Mouse (Mus musculus): ENCODE results near the gene Cyb561d2. TPM values are rescaled to one million over a fixed set of nuclear protein-coding genes. Genes with fewer than 3 reads are reported as not detected.

Gene Cyb561d2
- total and polyA plus RNA-seq, 2 experiments, result 11.0 to 33.7 TPM

DNA sequence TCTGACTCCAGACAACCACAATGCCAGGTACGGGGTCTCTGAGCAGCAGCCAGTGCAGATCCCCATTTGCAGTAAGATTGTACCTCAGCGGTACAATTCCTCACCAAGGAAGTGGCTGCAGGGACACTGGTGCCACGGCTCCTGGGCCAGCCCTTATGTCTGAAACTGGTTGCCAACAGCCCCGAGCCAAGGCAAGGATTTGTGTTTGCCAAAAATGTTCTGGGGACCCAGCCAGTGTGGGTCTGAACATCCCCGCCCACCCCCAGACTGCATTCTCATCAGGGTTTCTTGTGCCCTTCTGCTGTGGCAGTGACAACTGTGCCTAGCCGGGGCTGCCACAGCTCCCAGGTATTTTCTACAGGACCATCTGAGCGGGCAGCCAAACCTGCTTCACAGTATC is 3.8 kb downstream of the Cyb561d2 start:
- no peak overlapping the region for H3K9ac ChIP-seq (ENCODE audit: low read depth, low read length)
- H3K4me3 ChIP-seq (ENCODE audit: insufficient read depth, low read depth, low read length), result no peak overlapping the region
- no peak overlapping the region for H3K27ac ChIP-seq (replicated peaks; ENCODE audit: insufficient read depth, low read depth, low read length)
- DNase-seq (ENCODE audit: extremely low read depth, low read depth, low spot score), result no peak
- peaks cover 28% of the 10 kb centered on the region; the same call in 1 of the 2 replicates for H3K79me2 ChIP-seq (ENCODE audit: control insufficient read depth, insufficient read depth, low read length)
- no peaks in the 10 kb centered on the region for H3K27me3 ChIP-seq (ENCODE audit: control insufficient read depth, insufficient read depth, low read length)
- H3K36me3 ChIP-seq (ENCODE audit: control insufficient read depth, insufficient read depth, low read length), result no peaks in the 10 kb centered on the region; the same call in 1 of the 2 replicates
- 87% methylated on average over 7 of the region's 7 CpGs for WGBS
- H3K4me1 ChIP-seq (ENCODE audit: control insufficient read depth, insufficient read depth, low read length), result peaks cover 24% of the 10 kb centered on the region
- TF ChIP-seq CTCF (IDR thresholded peaks at IDR 0.05; ENCODE audit: low read depth, low read length) (no peak), POLR2A (IDR thresholded peaks at IDR 0.05; ENCODE audit: extremely low read depth, insufficient read depth, low read length) (no peak)

- Histone ChIP-seq H3K4me3 (ENCODE audit: insufficient read depth, low read depth, low read length) (peak overlapping the region; percentile 93), H3K9ac (ENCODE audit: low read depth, low read length) (peak overlapping the region; percentile 93), H3K27me3 (ENCODE audit: control insufficient read depth, insufficient read depth, low read length) (no peaks in the 10 kb centered on the region), H3K4me1 (ENCODE audit: control insufficient read depth, insufficient read depth, low read length) (peaks cover 16% of the 10 kb centered on the region), H3K27ac (replicated peaks; ENCODE audit: insufficient read depth, low read depth, low read length) (peak overlapping the region; percentile 84), H3K79me2 (ENCODE audit: control insufficient read depth, insufficient read depth, low read length) (peaks cover 28% of the 10 kb centered on the region; the same call in 1 of the 2 replicates), H3K36me3 (ENCODE audit: control insufficient read depth, insufficient read depth, low read length) (no peaks in the 10 kb centered on the region; the same call in 1 of the 2 replicates)
- TF ChIP-seq CTCF (IDR thresholded peaks at IDR 0.05; ENCODE audit: low read depth, low read length) (no peak), POLR2A (IDR thresholded peaks at IDR 0.05; ENCODE audit: extremely low read depth, insufficient read depth, low read length) (no peak)
- under 1% methylated on average over 40 of the region's 40 CpGs for WGBS
- DNase-seq (ENCODE audit: extremely low read depth, low read depth, low spot score), result no peak
These were observed 7.4 kb downstream of the Cyb561d2 start for GRCm38 (mm10) chr9:107534408-107535202.

DNA sequence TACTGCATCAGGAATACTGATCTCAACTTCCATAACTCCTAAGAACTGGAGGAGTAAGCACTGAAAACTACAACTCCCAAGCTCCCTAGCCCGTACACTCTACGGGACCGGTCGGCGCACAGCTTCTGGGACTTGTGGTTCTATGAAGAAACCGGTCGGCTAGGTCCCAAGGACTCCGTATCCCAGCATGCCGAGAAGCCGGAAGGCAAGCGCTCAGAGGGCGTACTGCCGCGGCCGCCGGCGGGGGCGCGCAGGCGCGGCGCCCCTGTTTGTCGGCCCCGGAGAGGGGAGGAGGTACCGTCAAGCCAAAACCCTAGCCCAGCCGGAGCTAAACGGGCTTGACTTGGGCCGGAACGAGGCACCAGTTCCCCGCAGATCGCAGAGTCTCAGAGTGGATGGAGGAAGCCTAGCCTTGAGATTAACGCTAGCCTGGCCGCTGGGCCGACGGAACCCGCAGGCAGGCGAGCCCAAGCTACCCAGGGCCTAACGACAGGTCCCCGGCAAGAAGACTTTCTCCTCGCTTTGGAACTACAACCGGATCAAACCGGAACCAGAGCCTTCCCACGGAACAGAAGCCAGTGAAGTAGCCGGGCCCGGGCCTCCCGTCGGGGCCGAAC is 8.1 kb downstream of the Cyb561d2 start, which contains the start of gene Tmem115:
Gene Tmem115 (plus strand): TSS at position 155 of the 617 bp plus-strand sequence.
- DNase-seq (ENCODE audit: extremely low read depth, low read depth, low spot score), result peak; percentile 99
- WGBS, result under 1% methylated on average over 48 of the region's 48 CpGs
- no peaks in the 10 kb centered on the region for H3K27me3 ChIP-seq (ENCODE audit: control insufficient read depth, insufficient read depth, low read length)

DNA sequence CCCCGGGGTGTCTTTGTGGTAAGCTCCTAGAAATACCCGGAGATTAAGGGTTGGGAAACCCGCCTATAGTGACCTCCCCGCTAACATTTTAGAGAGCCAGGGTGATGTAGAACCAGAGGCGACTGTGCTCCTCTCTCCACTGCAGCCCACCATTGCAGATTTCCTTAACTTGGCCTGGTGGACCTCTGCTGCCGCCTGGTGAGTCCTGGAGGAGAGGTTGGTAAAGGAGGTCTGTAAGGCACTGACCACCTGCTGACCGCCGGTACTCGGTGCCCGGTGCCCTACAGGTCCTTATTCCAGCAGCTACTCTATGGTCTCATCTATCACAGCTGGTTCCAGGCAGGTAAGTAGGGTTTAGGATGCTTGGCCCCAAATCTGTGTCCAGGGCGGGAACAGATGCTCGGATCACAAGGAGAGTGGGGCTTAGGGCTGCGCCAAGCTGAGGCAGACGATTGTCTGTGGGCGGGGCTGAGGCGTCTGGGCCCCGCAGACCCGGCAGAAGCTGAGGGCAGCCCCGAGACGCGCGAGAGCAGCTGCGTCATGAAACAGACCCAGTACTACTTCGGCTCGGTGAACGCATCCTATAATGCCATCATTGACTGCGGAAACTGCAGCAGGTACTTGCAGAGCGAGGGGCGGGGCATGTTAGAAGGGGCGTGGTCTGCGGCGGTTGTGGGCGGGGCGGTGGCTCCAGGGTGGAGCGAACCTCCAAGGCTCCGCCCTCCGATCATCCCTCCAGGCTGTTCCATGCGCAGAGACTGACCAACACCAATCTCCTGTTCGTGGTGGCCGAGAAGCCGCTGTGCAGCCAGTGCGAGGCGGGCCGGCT is 15.6 kb downstream of the Cyb561d2 start:
- Histone ChIP-seq H3K79me2 (ENCODE audit: control insufficient read depth, insufficient read depth, low read length) (no peaks in the 10 kb centered on the region), H3K4me3 (ENCODE audit: insufficient read depth, low read depth, low read length) (no peak overlapping the region), H3K36me3 (ENCODE audit: control insufficient read depth, insufficient read depth, low read length) (no peaks in the 10 kb centered on the region), H3K4me1 (ENCODE audit: control insufficient read depth, insufficient read depth, low read length) (no peaks in the 10 kb centered on the region), H3K27me3 (ENCODE audit: control insufficient read depth, insufficient read depth, low read length) (peaks cover 8% of the 10 kb centered on the region; the same call in 1 of the 2 replicates), H3K9ac (ENCODE audit: low read depth, low read length) (no peak overlapping the region), H3K27ac (replicated peaks; ENCODE audit: insufficient read depth, low read depth, low read length) (no peak overlapping the region)
- 10% methylated on average over 44 of the region's 44 CpGs for WGBS
- DNase-seq (ENCODE audit: extremely low read depth, low read depth, low spot score), result no peak
- TF ChIP-seq CTCF (IDR thresholded peaks at IDR 0.05; ENCODE audit: low read depth, low read length) (no peak), POLR2A (IDR thresholded peaks at IDR 0.05; ENCODE audit: extremely low read depth, insufficient read depth, low read length) (no peak)

More for the DNA sequence above, 8.1 kb downstream of the Cyb561d2 start, which contains the start of gene Tmem115:
- peaks cover 28% of the 10 kb centered on the region; the same call in 1 of the 2 replicates for H3K79me2 ChIP-seq (ENCODE audit: control insufficient read depth, insufficient read depth, low read length)
- H3K36me3 ChIP-seq (ENCODE audit: control insufficient read depth, insufficient read depth, low read length), result no peaks in the 10 kb centered on the region; the same call in 1 of the 2 replicates
- H3K27ac ChIP-seq (replicated peaks; ENCODE audit: insufficient read depth, low read depth, low read length), result peak within 1 kb of the TSS; percentile 84
- peak within 1 kb of the TSS; percentile 93 for H3K4me3 ChIP-seq (ENCODE audit: insufficient read depth, low read depth, low read length)
- TF ChIP-seq CTCF (IDR thresholded peaks at IDR 0.05; ENCODE audit: low read depth, low read length) (0 out of 2 replicates have a peak, but pooled peaks have one; percentile 8), POLR2A (IDR thresholded peaks at IDR 0.05; ENCODE audit: extremely low read depth, insufficient read depth, low read length) (peak; percentile 78)
- H3K9ac ChIP-seq (ENCODE audit: low read depth, low read length), result peak within 1 kb of the TSS; percentile 93
- peaks cover 16% of the 10 kb centered on the region for H3K4me1 ChIP-seq (ENCODE audit: control insufficient read depth, insufficient read depth, low read length)

- no peaks in the 10 kb centered on the region for H3K79me2 ChIP-seq (ENCODE audit: control insufficient read depth, insufficient read depth, low read length)
- H3K4me1 ChIP-seq (ENCODE audit: control insufficient read depth, insufficient read depth, low read length), result no peaks in the 10 kb centered on the region
- H3K4me3 ChIP-seq (ENCODE audit: insufficient read depth, low read depth, low read length), result no peak overlapping the region; the same call in 1 of the 2 replicates
- H3K36me3 ChIP-seq (ENCODE audit: control insufficient read depth, insufficient read depth, low read length), result no peaks in the 10 kb centered on the region
- TF ChIP-seq POLR2A (IDR thresholded peaks at IDR 0.05; ENCODE audit: extremely low read depth, insufficient read depth, low read length) (no peak), CTCF (IDR thresholded peaks at IDR 0.05; ENCODE audit: low read depth, low read length) (no peak)
- WGBS, result 48% methylated on average over 2 of the region's 2 CpGs
- no peak overlapping the region for H3K9ac ChIP-seq (ENCODE audit: low read depth, low read length)
- DNase-seq (ENCODE audit: extremely low read depth, low read depth, low spot score), result no peak
- H3K27me3 ChIP-seq (ENCODE audit: control insufficient read depth, insufficient read depth, low read length), result peaks cover 5% of the 10 kb centered on the region; the same call in 1 of the 2 replicates
- no peak overlapping the region for H3K27ac ChIP-seq (replicated peaks; ENCODE audit: insufficient read depth, low read depth, low read length)
These were observed 19.6 kb downstream of the Cyb561d2 start for GRCm38 (mm10) chr9:107522400-107522711.
